16 mouse cellular contexts compared by ENCODE assay signal in the genomic region with DNA sequence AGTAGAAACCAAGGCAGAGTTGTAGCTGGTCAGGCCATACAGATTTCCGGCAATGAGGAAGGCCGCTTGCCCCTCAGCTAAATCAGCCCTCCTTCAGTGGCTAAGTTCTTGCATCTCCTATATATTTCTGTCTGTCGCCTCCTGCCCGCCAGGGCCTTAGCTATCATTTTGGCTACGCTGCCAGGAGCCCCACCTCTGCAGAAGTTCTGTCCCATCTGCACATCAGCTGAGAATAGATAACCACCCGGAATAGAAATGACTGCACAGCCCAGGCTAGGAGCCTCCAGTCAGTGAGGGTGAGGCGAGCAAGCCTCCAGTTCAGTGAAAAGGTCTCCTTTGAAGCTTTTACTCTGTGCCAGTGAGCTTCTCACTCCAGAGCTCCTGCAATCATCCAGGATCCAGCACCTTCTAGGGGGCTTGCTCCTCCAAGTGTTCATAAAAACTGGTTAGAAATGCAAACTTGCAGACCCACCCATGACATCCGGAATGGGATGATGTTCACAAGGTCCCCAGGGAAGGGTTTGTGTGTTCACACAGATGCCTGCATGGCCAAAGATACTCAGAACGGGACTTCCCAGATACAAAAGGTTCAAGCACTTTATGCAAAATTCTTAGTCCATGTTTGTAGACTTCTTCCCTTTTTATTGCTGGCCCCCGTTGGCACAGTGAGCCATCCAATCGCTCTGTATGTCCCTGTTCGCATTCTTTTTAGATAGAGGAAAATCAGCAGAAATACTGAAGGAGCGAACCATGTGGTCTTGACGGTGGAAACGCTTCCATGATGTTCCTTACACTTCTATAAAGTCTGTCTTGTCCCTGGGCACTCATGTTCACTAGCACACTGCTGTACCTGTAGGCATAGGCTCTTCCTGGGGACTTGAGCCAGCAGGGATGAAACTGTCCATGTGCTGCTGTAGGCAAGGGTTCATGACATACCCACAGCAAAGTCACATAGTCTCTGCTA. TPM values are rescaled to one million over a fixed set of nuclear protein-coding genes. Genes with fewer than 3 reads are reported as not detected.
DNase-seq lines count a peak whose midpoint lies in the region; ATAC-seq and TF ChIP-seq lines count a peak whose summit lies in the region.
"Had no signal": no experiment of that assay in that cellular context is flagged by ENCODE, and none has a peak within 500 bp of the region (broad histone marks: within the 10 kb centered on the region; RNA-seq: fewer than 3 reads in every experiment).

No protein-coding gene starts in this region.

- no peaks in the 10 kb centered on the region for H3K27me3 ChIP-seq in heart, postnatal 0 days (ENCODE audit: control insufficient read depth, insufficient read depth, low read length)
- no peaks in the 10 kb centered on the region for H3K27me3 ChIP-seq in heart, embryonic 10.5 days (ENCODE audit: insufficient read depth, poor library complexity, severe bottlenecking)
- H3K27me3 ChIP-seq in MEL (ENCODE audit: control insufficient read depth in 1 of 2, insufficient read depth in 2 of 2, low read length in 2 of 2), result no peaks in the 10 kb centered on the region
- H3K27me3 ChIP-seq: embryonic facial prominence, embryonic 15.5 days had no signal

- ATAC-seq in heart, postnatal 0 days (ENCODE audit: insufficient read depth, low read depth), result 0 out of 2 replicates have a peak, but pooled peaks have one; percentile 27
- ATAC-seq in erythroid progenitor cell, adult 5-6 weeks (replicated peaks; ENCODE audit: low FRiP score, poor library complexity, severe bottlenecking), result peak; percentile 91
- no peak for ATAC-seq in cerebellum, adult (ENCODE audit: insufficient number of reproducible peaks, low FRiP score, low TSS enrichment)

- 0 out of 2 replicates have a peak, but pooled peaks cover 3% of the 10 kb centered on the region for H3K9me3 ChIP-seq in heart, postnatal 0 days (replicated peaks; ENCODE audit: control insufficient read depth, low read length)
- H3K9me3 ChIP-seq in heart, embryonic 10.5 days, result no peaks in the 10 kb centered on the region
- H3K9me3 ChIP-seq in MEL (replicated peaks; ENCODE audit: insufficient read depth, low read length), result no peaks in the 10 kb centered on the region
- H3K9me3 ChIP-seq: embryonic facial prominence, embryonic 15.5 days had no signal

- no peak overlapping the region for H3K4me3 ChIP-seq in heart, postnatal 0 days (ENCODE audit: low read depth, low read length)
- no peak overlapping the region for H3K4me3 ChIP-seq in heart, embryonic 10.5 days
- peak overlapping the region in 1 of 2 experiments; percentile 7; a peak in 1 of 4 replicates for H3K4me3 ChIP-seq in MEL (ENCODE audit: control insufficient read depth in 1 of 2, insufficient read depth in 1 of 2, low read depth in 2 of 2, low read length in 2 of 2)
- H3K4me3 ChIP-seq: embryonic facial prominence, embryonic 15.5 days; myocyte had no signal

- WGBS in heart, postnatal 0 days, result 69% methylated on average over 15 of the region's 15 CpGs
- 83% methylated on average over 15 of the region's 15 CpGs for WGBS in heart, embryonic 10.5 days

- peaks cover 79% of the 10 kb centered on the region for H3K79me2 ChIP-seq in MEL (ENCODE audit: control insufficient read depth, insufficient read depth, low read length, poor library complexity)

- no peak overlapping the region for H3K9ac ChIP-seq in heart, postnatal 0 days (replicated peaks; ENCODE audit: low read depth, low read length)
- peak overlapping the region; percentile 13 for H3K9ac ChIP-seq in MEL (ENCODE audit: control insufficient read depth, low read depth, low read length, poor library complexity, severe bottlenecking)
- H3K9ac ChIP-seq: embryonic facial prominence, embryonic 15.5 days had no signal

- 0 out of 4 replicates have a peak, but pooled peaks of 1 of the 2 experiments have one; percentile 25 for TF ChIP-seq POLR2A in MEL (IDR thresholded peaks at IDR 0.05; ENCODE audit: control insufficient read depth in 1 of 2, insufficient read depth in 1 of 2, low read depth in 1 of 2, low read length in 2 of 2, poor library complexity in 1 of 2)

- no peak for TF ChIP-seq RAD21 in MEL (IDR thresholded peaks at IDR 0.05; ENCODE audit: low read depth, low read length)

- H3K36me3 ChIP-seq in heart, postnatal 0 days (replicated peaks; ENCODE audit: control insufficient read depth, insufficient read depth, low read length), result no peaks in the 10 kb centered on the region
- H3K36me3 ChIP-seq in heart, embryonic 10.5 days, result peaks cover 24% of the 10 kb centered on the region
- peaks cover 34 to 70% of the 10 kb centered on the region in 2 experiments for H3K36me3 ChIP-seq in MEL (ENCODE audit: control insufficient read depth in 1 of 2, insufficient read depth in 2 of 2, low read length in 2 of 2)
- H3K36me3 ChIP-seq: embryonic facial prominence, embryonic 15.5 days had no signal

- no peak for DNase-seq in heart, postnatal 0 days (ENCODE audit: low spot score)
- DNase-seq in heart, embryonic 10.5 days (ENCODE audit: low spot score), result no peak
- DNase-seq in MEL (ENCODE audit: low read depth, low spot score), result peak; percentile 93
- peak; percentile 55 for DNase-seq in spleen, adult 12 weeks (ENCODE audit: low spot score)
- DNase-seq in gastrocnemius, postnatal 25 days, result no peak
- no peak for DNase-seq in right cerebral cortex, postnatal 10 days (ENCODE audit: low spot score in 2 of 2)
- DNase-seq: adrenal gland, postnatal 25 days; gastrocnemius, postnatal 14 days; heart, postnatal 36 days; kidney, adult 11 months; left cerebral cortex, postnatal 4 days; thymus, postnatal 14 days had no signal

- no peak overlapping the region for H3K4me2 ChIP-seq in heart, postnatal 0 days (ENCODE audit: low read depth, low read length)
- H3K4me2 ChIP-seq: embryonic facial prominence, embryonic 15.5 days had no signal

- no peak for TF ChIP-seq EP300 in heart, postnatal 0 days (IDR thresholded peaks at IDR 0.05; ENCODE audit: low read depth)
- peak; percentile 74 to 77 for TF ChIP-seq EP300 in MEL (IDR thresholded peaks at IDR 0.05; ENCODE audit: low read depth in 1 of 2, low read length in 2 of 2)

- TF ChIP-seq CTCF in heart, postnatal 0 days (IDR thresholded peaks at IDR 0.05; ENCODE audit: low read depth), result no peak
- TF ChIP-seq CTCF in MEL (IDR thresholded peaks at IDR 0.05 in 2 of 3, conservative IDR thresholded peaks at IDR 0.05 in 1 of 3; ENCODE audit: control insufficient read depth in 1 of 3, insufficient read depth in 1 of 3, low read depth in 2 of 3, low read length in 3 of 3, poor library complexity in 1 of 3, severe bottlenecking in 1 of 3), result no peak

- H3K4me1 ChIP-seq in heart, postnatal 0 days (ENCODE audit: control insufficient read depth, insufficient read depth), result peaks cover 15% of the 10 kb centered on the region
- peaks cover 32% of the 10 kb centered on the region for H3K4me1 ChIP-seq in heart, embryonic 10.5 days
- H3K4me1 ChIP-seq in MEL (ENCODE audit: control insufficient read depth in 1 of 2, insufficient read depth in 2 of 2, low read length in 2 of 2), result peaks cover 24 to 55% of the 10 kb centered on the region in 2 experiments

- H3K27ac ChIP-seq in heart, postnatal 0 days (ENCODE audit: low read depth), result no peak overlapping the region
- no peak overlapping the region for H3K27ac ChIP-seq in heart, embryonic 10.5 days
- peak overlapping the region; percentile 78 for H3K27ac ChIP-seq in MEL (ENCODE audit: control insufficient read depth, low read depth, low read length)

TF ChIP-seq in MEL, 35 proteins besides CTCF, POLR2A, EP300 and RAD21 (continues in another document):
- TF ChIP-seq SIN3A (IDR thresholded peaks at IDR 0.05; ENCODE audit: low read length) (peak; percentile 99), USF1 (IDR thresholded peaks at IDR 0.05; ENCODE audit: low read depth, low read length) (peak; percentile 38; the same call in 1 of the 2 replicates), E2F4 (IDR thresholded peaks at IDR 0.05; ENCODE audit: borderline replicate concordance, low read depth, low read length) (no peak), KAT2A (conservative IDR thresholded peaks at IDR 0.05; ENCODE audit: low read depth, low read length) (peak; percentile 53; the same call in 1 of the 2 replicates), MAX (IDR thresholded peaks at IDR 0.05; ENCODE audit: low read length) (peak; percentile 69), JUND (IDR thresholded peaks at IDR 0.05; ENCODE audit: low read depth, low read length) (no peak), NRF1 (IDR thresholded peaks at IDR 0.05; ENCODE audit: insufficient read depth, low read depth, low read length, poor library complexity, severe bottlenecking) (no peak), HCFC1 (IDR thresholded peaks at IDR 0.05; ENCODE audit: low read depth, low read length) (peak; percentile 67), NELFE (IDR thresholded peaks at IDR 0.05; ENCODE audit: low read depth, low read length) (peak; percentile 37; the same call in 1 of the 2 replicates), MAZ (IDR thresholded peaks at IDR 0.05; ENCODE audit: low read depth, low read length) (peak; percentile 91), GATA1 (IDR thresholded peaks at IDR 0.05; ENCODE audit: low read depth, low read length) (peak; percentile 84), BHLHE40 (IDR thresholded peaks at IDR 0.05; ENCODE audit: borderline replicate concordance, low read depth, low read length) (peak; percentile 74), SMC3 (IDR thresholded peaks at IDR 0.05; ENCODE audit: low read depth, low read length) (0 out of 2 replicates have a peak, but pooled peaks have one; percentile 14), MAFK (IDR thresholded peaks at IDR 0.05; ENCODE audit: borderline replicate concordance, low read depth, low read length) (peak; percentile 66), TCF12 (IDR thresholded peaks at IDR 0.05; ENCODE audit: low read depth, low read length) (peak; percentile 86), POLR2AphosphoS5 (IDR thresholded peaks at IDR 0.05; ENCODE audit: borderline replicate concordance, low read depth, low read length) (no peak), ZNF384 (IDR thresholded peaks at IDR 0.05; ENCODE audit: low read depth, low read length) (no peak), MYB (IDR thresholded peaks at IDR 0.05; ENCODE audit: low read depth, low read length) (peak; percentile 18; the same call in 1 of the 2 replicates)

RNA-seq across cellular contexts. Expression of a gene that starts 10.4 kb away (rescaled TPM):
- total RNA-seq in heart, postnatal 0 days (2014; rRNA removed; ENCODE audit: low replicate concordance), result 21.0 and 31.0 TPM in 2 replicates
- 7.7 and 13.2 TPM in 2 replicates for polyA plus RNA-seq in heart, postnatal 0 days (2015; fragmentation: Nextera tagmentation; extraction: Ambion mirVana)
- polyA plus RNA-seq in heart, embryonic 10.5 days (2016; fragmentation: Nextera tagmentation; extraction: Ambion mirVana), result 23.3 and 24.9 TPM in 2 replicates
- total RNA-seq in MEL (2012; rRNA removed), result 64.1 and 90.2 TPM in 2 replicates
- polyA plus RNA-seq in MEL (2012; ENCODE audit: insufficient read depth in 1 of 2, insufficient read length in 2 of 2, low read depth in 1 of 2, low replicate concordance in 2 of 2, missing spikeins in 1 of 2), result 100 to 1,000 TPM in 1 of 2 experiments, 10 to 100 TPM in 1; 80.9 to 133 TPM
- 72.5 and 73.9 TPM in 2 replicates for total RNA-seq in erythroid progenitor cell, adult 5-6 weeks (2015; ENCODE audit: low replicate concordance)
- 50.8 and 66.6 TPM in 2 replicates for total RNA-seq in erythroid progenitor cell, adult 5-6 weeks (2017; ENCODE audit: low replicate concordance)
- total RNA-seq in gastrocnemius, postnatal 25 days (2021), result 1 to 10 TPM; 2.9 to 3.1 TPM

Comparison
In these comparisons a context has a peak if more than half of its experiments do, and no peak if none do; other contexts are left out.
1. DNase-seq: peak in MEL (single experiment) and spleen, adult 12 weeks (single experiment); none in heart, postnatal 0 days (single experiment), heart, embryonic 10.5 days (single experiment), gastrocnemius, postnatal 25 days (single experiment) and right cerebral cortex, postnatal 10 days (0 of 2).